Mouse (Mus musculus): Measurements from ENCODE around the gene Zfp429. TPM values are rescaled to one million over a fixed set of nuclear protein-coding genes. Genes with fewer than 3 reads are reported as not detected.
"Not testable (repeated sequence)": the region's sequence is repeated elsewhere in the genome, so short reads cannot be mapped to it uniquely, and the experiment has no call there.

The Zfp429 gene
- 4.8 and 5.6 TPM in 2 replicates for polyA plus RNA-seq (2015; fragmentation: Nextera tagmentation; extraction: Ambion mirVana)

DNA sequence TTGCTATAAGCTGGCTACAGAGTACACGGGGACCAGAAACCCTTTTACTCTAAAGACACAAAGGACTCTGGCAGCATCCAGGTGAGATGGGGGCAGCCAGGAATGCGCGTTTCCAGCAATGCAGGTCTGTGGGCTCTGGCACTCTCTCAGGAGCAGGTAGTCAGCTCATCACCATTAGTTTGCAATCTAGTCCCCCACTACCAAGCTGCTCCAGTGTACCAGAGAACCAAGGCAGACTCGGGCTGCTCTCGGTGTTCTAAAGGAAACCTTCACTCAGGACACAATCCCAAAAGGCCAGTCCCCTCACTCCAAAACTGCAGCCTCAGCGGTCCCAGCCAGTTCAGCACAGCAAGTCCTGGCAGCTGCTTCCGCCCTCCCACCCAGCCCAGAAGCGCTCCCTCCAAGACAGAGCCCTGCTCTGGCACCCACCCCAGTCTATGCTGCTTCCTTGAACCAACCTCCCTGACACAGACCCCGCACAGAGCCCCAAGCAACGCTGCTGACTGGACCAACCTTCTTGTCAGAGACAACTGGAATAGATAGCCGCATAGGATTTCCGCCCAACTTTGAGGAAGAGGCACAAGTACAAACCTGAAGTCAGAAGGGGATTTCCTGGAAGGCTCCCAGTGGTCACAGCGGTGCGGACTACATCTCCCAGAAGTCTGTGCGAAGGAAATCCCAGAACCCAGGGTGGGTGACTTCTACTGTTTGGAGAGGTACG is at the start of gene Zfp429:
Gene Zfp429 (minus strand): TSS at position 637 of the 721 bp plus-strand sequence.
- ATAC-seq = peak; percentile 98
- Histone ChIP-seq H3K9ac (peak within 1 kb of the TSS; percentile 49), H3K4me2 (replicated peaks) (peak within 1 kb of the TSS; percentile 52), H3K4me3 (replicated peaks) (peak within 1 kb of the TSS; percentile 48), H3K27ac (peak within 1 kb of the TSS; percentile 34; the same call in 1 of the 2 replicates)
- H3K9me3 ChIP-seq; H3K27me3 ChIP-seq (replicated peaks); H3K4me1 ChIP-seq (replicated peaks); H3K36me3 ChIP-seq: not testable (repeated sequence)
- 2% methylated on average over 16 of the region's 16 CpGs for WGBS

GRCm38 (mm10) chr13:67437095-67437494 is 37.5 kb upstream of the Zfp429 start:
- H3K36me3 ChIP-seq; H3K4me1 ChIP-seq (replicated peaks); H3K27me3 ChIP-seq (replicated peaks); H3K4me3 ChIP-seq (replicated peaks); H3K4me2 ChIP-seq (replicated peaks); H3K9me3 ChIP-seq; ATAC-seq; H3K27ac ChIP-seq; H3K9ac ChIP-seq: not testable (repeated sequence)
- WGBS = 86% methylated on average over 1 of the region's 3 CpGs

- ATAC-seq = no peak
- Histone ChIP-seq H3K27me3 (replicated peaks) (no peaks in the 10 kb centered on the region), H3K4me3 (replicated peaks) (no peak overlapping the region), H3K9me3 (no peaks in the 10 kb centered on the region), H3K9ac (no peak overlapping the region), H3K27ac (no peak overlapping the region), H3K4me2 (replicated peaks) (no peak overlapping the region), H3K4me1 (replicated peaks) (no peaks in the 10 kb centered on the region), H3K36me3 (no peaks in the 10 kb centered on the region)
- 82% methylated on average over 3 of the region's 3 CpGs for WGBS
Observed at GRCm38 (mm10) chr13:67428116-67428515, 28.5 kb upstream of the Zfp429 start.

- not testable (repeated sequence) for H3K27ac ChIP-seq; H3K27me3 ChIP-seq (replicated peaks); H3K36me3 ChIP-seq; ATAC-seq; H3K4me2 ChIP-seq (replicated peaks); H3K4me1 ChIP-seq (replicated peaks); H3K9ac ChIP-seq; H3K4me3 ChIP-seq (replicated peaks); H3K9me3 ChIP-seq
Observed at GRCm38 (mm10) chr13:67425699-67426098, 26.1 kb upstream of the Zfp429 start.

GRCm38 (mm10) chr13:67422532-67422931 is 22.9 kb upstream of the Zfp429 start:
- H3K9me3 ChIP-seq; H3K9ac ChIP-seq; H3K4me3 ChIP-seq (replicated peaks); H3K27ac ChIP-seq; ATAC-seq; H3K4me1 ChIP-seq (replicated peaks); H3K4me2 ChIP-seq (replicated peaks); H3K36me3 ChIP-seq; H3K27me3 ChIP-seq (replicated peaks): not testable (repeated sequence)
- 95% methylated on average over 2 of the region's 2 CpGs for WGBS

GRCm38 (mm10) chr13:67421207-67421857 is 21.7 kb upstream of the Zfp429 start, which contains the start of gene Zfp459:
Zfp459 (minus strand) TSS chr13:67421418.
- Histone ChIP-seq H3K27me3 (replicated peaks) (no peaks in the 10 kb centered on the region), H3K9me3 (no peaks in the 10 kb centered on the region), H3K27ac (no peak within 1 kb of the TSS), H3K36me3 (no peaks in the 10 kb centered on the region), H3K4me1 (replicated peaks) (no peaks in the 10 kb centered on the region), H3K4me2 (replicated peaks) (peak within 1 kb of the TSS; percentile 80), H3K9ac (peak within 1 kb of the TSS; percentile 48), H3K4me3 (replicated peaks) (peak within 1 kb of the TSS; percentile 52)
- 3% methylated on average over 22 of the region's 22 CpGs for WGBS
- ATAC-seq = peak; percentile 96

GRCm38 (mm10) chr13:67420558-67421206 is 21.1 kb upstream of the Zfp429 start:
- peak; percentile 80 for ATAC-seq
- 28% methylated on average over 11 of the region's 11 CpGs for WGBS
- no peaks in the 10 kb centered on the region for H3K9me3 ChIP-seq
- H3K4me3 ChIP-seq (replicated peaks) = peak overlapping the region; percentile 52
- no peaks in the 10 kb centered on the region for H3K27me3 ChIP-seq (replicated peaks)
- peak overlapping the region; percentile 48 for H3K9ac ChIP-seq
- H3K4me1 ChIP-seq (replicated peaks) = no peaks in the 10 kb centered on the region
- no peak overlapping the region for H3K27ac ChIP-seq
- peak overlapping the region; percentile 80 for H3K4me2 ChIP-seq (replicated peaks)
- no peaks in the 10 kb centered on the region for H3K36me3 ChIP-seq

DNA sequence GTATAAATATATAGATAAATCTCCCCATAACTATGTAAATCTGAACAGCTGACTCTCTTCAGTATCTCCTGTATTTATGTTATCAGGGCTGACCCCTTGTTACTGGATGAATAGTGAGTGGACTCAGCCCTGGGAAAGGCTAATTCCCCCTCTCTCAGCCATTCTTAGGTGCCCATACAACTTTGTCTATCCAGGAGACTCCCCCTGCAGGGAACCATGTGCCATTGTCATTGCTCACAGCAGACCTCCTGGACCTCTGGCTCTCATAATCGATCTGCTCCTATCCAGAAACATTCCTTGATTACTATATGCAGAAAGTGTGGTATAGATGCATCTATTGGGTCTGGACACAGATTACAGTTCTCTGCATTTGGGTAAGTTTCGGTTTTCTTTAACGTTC is 17.2 kb upstream of the Zfp429 start:
- H3K36me3 ChIP-seq = no peaks in the 10 kb centered on the region
- H3K9ac ChIP-seq = no peak overlapping the region
- no peak overlapping the region for H3K4me2 ChIP-seq (replicated peaks)
- no peaks in the 10 kb centered on the region for H3K9me3 ChIP-seq
- H3K4me1 ChIP-seq (replicated peaks) = no peaks in the 10 kb centered on the region
- no peak overlapping the region for H3K27ac ChIP-seq
- H3K27me3 ChIP-seq (replicated peaks) = no peaks in the 10 kb centered on the region
- H3K4me3 ChIP-seq (replicated peaks) = no peak overlapping the region
- no peak for ATAC-seq
- WGBS = 90% methylated on average over 3 of the region's 3 CpGs

GRCm38 (mm10) chr13:67415759-67416158 is 16.1 kb upstream of the Zfp429 start:
- Histone ChIP-seq H3K4me2 (replicated peaks) (no peak overlapping the region), H3K27me3 (replicated peaks) (no peaks in the 10 kb centered on the region), H3K9me3 (no peaks in the 10 kb centered on the region), H3K4me1 (replicated peaks) (no peaks in the 10 kb centered on the region), H3K36me3 (no peaks in the 10 kb centered on the region), H3K9ac (no peak overlapping the region), H3K27ac (no peak overlapping the region), H3K4me3 (replicated peaks) (no peak overlapping the region)
- WGBS = 83% methylated on average over 6 of the region's 6 CpGs
- ATAC-seq = peak; percentile 41; the same call in 1 of the 2 replicates

GRCm38 (mm10) chr13:67413634-67414033 is 14.0 kb upstream of the Zfp429 start:
- ATAC-seq; H3K4me3 ChIP-seq (replicated peaks); H3K4me2 ChIP-seq (replicated peaks); H3K9ac ChIP-seq; H3K27ac ChIP-seq; H3K9me3 ChIP-seq; H3K36me3 ChIP-seq; H3K4me1 ChIP-seq (replicated peaks); H3K27me3 ChIP-seq (replicated peaks): not testable (repeated sequence)
- 72% methylated on average over 3 of the region's 3 CpGs for WGBS

DNA sequence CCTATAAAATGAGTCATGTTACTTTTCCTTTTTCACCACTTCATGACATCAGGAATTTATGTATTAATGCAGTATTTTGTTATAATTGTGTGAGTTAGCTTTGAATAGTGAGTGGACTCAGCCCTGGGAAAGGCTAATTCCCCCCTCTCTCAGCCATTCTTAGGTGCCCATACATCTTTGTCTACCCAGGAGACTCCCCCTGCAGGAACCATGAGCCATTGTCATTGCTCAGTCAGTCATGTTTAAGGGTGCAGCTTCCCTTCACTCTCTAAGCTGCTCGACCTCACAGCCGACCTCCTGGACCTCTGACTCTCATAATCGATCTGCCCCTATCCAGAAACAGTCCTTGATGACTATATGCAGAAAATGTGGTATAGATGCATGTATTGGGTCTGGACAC is 23.4 kb downstream of the Zfp429 start:
- not testable (repeated sequence) for H3K9me3 ChIP-seq; H3K27me3 ChIP-seq (replicated peaks); H3K36me3 ChIP-seq; H3K4me2 ChIP-seq (replicated peaks); H3K9ac ChIP-seq; H3K4me3 ChIP-seq (replicated peaks); H3K4me1 ChIP-seq (replicated peaks); H3K27ac ChIP-seq
- WGBS = 76% methylated on average over 3 of the region's 3 CpGs
- ATAC-seq = peak; percentile 32; the same call in 1 of the 2 replicates

DNA sequence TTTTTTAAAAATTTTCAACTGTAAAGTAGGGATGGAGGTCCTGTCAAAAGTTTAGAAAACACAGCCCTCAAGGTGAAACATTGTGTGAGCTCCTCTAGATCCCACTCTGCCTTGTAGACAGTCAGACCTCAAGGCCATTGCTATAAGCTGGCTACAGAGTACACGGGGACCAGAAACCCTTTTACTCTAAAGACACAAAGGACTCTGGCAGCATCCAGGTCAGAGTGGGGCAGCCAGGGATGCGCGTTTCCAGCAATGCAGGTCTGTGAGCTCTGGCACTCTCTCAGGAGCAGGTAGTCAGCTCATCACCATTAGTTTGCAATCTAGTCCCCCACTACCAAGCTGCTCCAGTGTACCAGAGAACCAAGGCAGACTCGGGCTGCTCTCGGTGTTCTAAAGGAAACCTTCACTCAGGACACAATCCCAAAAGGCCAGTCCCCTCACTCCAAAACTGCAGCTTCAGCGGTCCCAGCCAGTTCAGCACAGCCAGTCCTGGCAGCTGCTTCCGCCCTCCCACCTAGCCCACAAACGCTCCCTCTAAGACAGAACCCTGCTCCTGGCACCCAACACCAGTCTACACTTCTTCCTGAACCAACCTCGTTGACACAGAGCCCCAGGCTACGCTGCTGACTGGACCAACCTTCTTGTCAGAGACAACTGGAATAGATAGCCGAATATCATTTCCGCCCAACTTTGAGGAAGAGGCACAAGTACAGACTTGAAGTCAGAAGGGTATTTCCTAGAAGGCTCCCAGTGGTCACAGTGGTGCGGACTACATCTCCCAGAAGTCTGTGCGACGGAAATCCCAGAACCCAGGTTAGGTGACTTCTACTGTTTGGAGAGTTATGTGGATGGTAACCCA is 24.3 kb downstream of the Zfp429 start, which contains the start of the genes Gm28041 and Zfp456:
Gene Gm28041 (minus strand): TSS at position 684 of the 862 bp plus-strand sequence.
Gene Zfp456 (minus strand): TSS at position 761 of the 862 bp plus-strand sequence.
- WGBS = 21% methylated on average over 15 of the region's 15 CpGs

More for the DNA sequence above, 24.3 kb downstream of the Zfp429 start, which contains the start of the genes Gm28041 and Zfp456:
- H3K4me3 ChIP-seq (replicated peaks) = peak within 1 kb of the TSS; percentile 46
- H3K27ac ChIP-seq; H3K27me3 ChIP-seq (replicated peaks); H3K4me1 ChIP-seq (replicated peaks); H3K36me3 ChIP-seq; H3K9me3 ChIP-seq: not testable (repeated sequence)
- H3K4me2 ChIP-seq (replicated peaks) = peak within 1 kb of the TSS; percentile 60
- H3K9ac ChIP-seq = peak within 1 kb of the TSS; percentile 36
- ATAC-seq = peak; percentile 99
